Mouse (Mus musculus) liver, adult 2 months (tissue): ENCODE measurements at regions not wholly inside any gene's neighbourhood (a gene's known extent, or its start where the extent isn't known, plus 50 kb on each side); places are given as distances from the start of the nearest gene placed in this dataset.

Experiments
- CTCF ChIP-seq: fragments of 200-500 bp; IDR thresholded peaks from 2 replicates; pipeline ENCODE4 v1.5.1; 2011; ENCODE audit warnings: low read depth, low read length, control low read depth
- POLR2A ChIP-seq: fragments of 200-500 bp; IDR thresholded peaks from 2 replicates; pipeline ENCODE4 v1.6.1; 2011; ENCODE audit warnings: low read length, control low read depth; ENCODE audit not compliant: insufficient read depth; ENCODE audit errors: extremely low read depth

- TF ChIP-seq CTCF (no peak), POLR2A (no peak)
These were observed 131.2 kb downstream of the Mterf1b start for GRCm38 (mm10) chr5:4323387-4323704.
